Mouse (Mus musculus) neural tube, embryonic 13.5 days (tissue): ENCODE data around the gene Hmcn1. TPM values are rescaled to one million over a fixed set of nuclear protein-coding genes. Genes with fewer than 3 reads are reported as not detected.

Experiments
- ATAC-seq: fragments of 200-750 bp; cut with Nextera tagmentation; 2 replicates; pipeline ENCODE4 v1.8.0; 2017; ENCODE audit warnings: low read depth, mild to moderate bottlenecking, moderate TSS enrichment, moderate library complexity
- H3K27ac ChIP-seq: fragments of 300-500 bp; sonication (generic); replicated peaks from 2 replicates; pipeline ENCODE4 v1.5.1; 2015; ENCODE audit warnings: moderate library complexity, mild to moderate bottlenecking, inconsistent platforms
- H3K27me3 ChIP-seq: fragments of 300-500 bp; sonication (generic); 2 replicates; pipeline ENCODE4 v1.6.1; 2015; ENCODE audit warnings: mild to moderate bottlenecking, inconsistent platforms
- H3K36me3 ChIP-seq: fragments of 300-500 bp; sonication (generic); 2 replicates; pipeline ENCODE4 v1.6.1; 2015; ENCODE audit warnings: mild to moderate bottlenecking, inconsistent platforms
- H3K4me1 ChIP-seq: fragments of 300-500 bp; sonication (generic); replicated peaks from 2 replicates; pipeline ENCODE4 v1.6.1; 2015; ENCODE audit warnings: inconsistent platforms
- H3K4me2 ChIP-seq: fragments of 300-500 bp; sonication (generic); 2 replicates; pipeline ENCODE4 v1.6.1; 2015; ENCODE audit warnings: inconsistent platforms, mild to moderate bottlenecking, moderate library complexity
- H3K4me3 ChIP-seq: fragments of 300-500 bp; sonication (generic); 2 replicates; pipeline ENCODE4 v1.5.1; 2015; ENCODE audit warnings: mild to moderate bottlenecking, inconsistent platforms
- H3K9ac ChIP-seq: fragments of 300-500 bp; sonication (generic); 2 replicates; pipeline ENCODE4 v1.6.1; 2015; ENCODE audit warnings: moderate library complexity, mild to moderate bottlenecking, inconsistent platforms
- H3K9me3 ChIP-seq: fragments of 300-500 bp; sonication (generic); 2 replicates; pipeline ENCODE4 v1.6.1; 2016; ENCODE audit warnings: inconsistent platforms
- WGBS: fragments of 180-500 bp; shearing (Covaris S2); methylation state at CpG from one replicate; pipeline ENCODE4 v1.1.7; 2015; 5-methylcytosine and 5-hydroxymethylcytosine counted together
- polyA plus RNA-seq: library from polyadenylated mRNA; unstranded; fragments of >200 nt; fragmentation: Nextera tagmentation; extraction: Ambion mirVana; gene quantifications from 2 replicates; pipeline ENCODE4 v1.2.1, GENCODE M21; 2015

The Hmcn1 gene
- polyA plus RNA-seq, 1 experiment from 2014 or later = 2.5 TPM

DNA sequence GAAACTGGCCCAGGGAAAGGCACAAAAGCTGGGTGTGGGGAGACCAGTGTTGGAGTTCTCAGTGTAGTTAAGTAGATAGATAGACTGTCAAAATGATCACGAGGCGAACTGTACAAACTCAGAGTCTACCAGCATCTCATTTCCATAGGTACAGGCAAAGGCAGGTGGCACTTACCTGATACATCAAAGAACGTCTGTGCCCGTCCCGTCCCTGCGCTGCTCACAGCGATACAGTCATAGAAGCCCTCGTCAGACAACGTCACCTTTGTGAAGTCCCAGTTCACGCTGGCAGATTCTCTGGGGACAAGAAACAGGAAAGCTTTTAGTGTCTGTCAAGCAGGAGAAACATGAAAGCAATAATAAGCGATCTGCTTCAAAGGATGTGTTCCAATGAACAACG is 190.6 kb downstream of the Hmcn1 start:
- 86% methylated on average over 12 of the region's 12 CpGs for WGBS
- Histone ChIP-seq H3K4me2 (no peak overlapping the region), H3K4me1 (no peaks in the 10 kb centered on the region), H3K36me3 (0 out of 2 replicates have a peak, but pooled peaks cover 4% of the 10 kb centered on the region), H3K4me3 (no peak overlapping the region), H3K27me3 (no peaks in the 10 kb centered on the region), H3K27ac (no peak overlapping the region), H3K9me3 (no peaks in the 10 kb centered on the region), H3K9ac (no peak overlapping the region)
- no peak for ATAC-seq

DNA sequence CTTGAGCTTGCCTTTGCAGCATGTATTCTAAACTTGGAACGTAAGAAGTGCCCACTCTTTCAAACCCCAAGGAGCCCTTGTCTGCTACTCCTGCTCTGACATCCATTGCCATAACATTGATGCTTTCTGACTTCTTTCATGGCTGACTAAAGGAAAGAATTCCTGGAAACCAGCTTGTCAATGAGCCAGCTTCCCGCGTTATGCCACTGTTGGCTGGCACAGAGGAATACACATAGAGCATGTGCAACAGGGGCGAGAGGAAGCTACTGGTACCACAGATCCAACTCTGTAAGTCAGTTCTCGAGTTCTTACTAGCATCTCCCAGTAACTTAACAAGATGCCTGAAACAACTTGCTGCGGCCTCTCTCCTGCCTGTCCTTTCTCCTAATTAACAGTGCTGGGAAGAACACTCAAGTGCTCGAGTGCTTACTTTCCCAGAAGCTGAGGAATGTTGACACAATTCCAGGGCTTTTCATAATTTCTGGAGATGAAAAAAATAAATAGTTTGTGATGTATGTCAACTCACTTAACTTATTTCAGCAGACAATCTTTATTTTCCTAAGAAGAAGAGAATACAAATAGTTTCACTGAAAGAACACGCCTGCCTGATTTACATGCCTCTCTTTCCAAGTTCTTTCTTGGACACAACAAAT is 192.5 kb downstream of the Hmcn1 start:
- ATAC-seq = no peak
- no peak overlapping the region for H3K4me2 ChIP-seq
- no peaks in the 10 kb centered on the region for H3K27me3 ChIP-seq
- no peak overlapping the region for H3K27ac ChIP-seq
- H3K36me3 ChIP-seq = 0 out of 2 replicates have a peak, but pooled peaks cover 4% of the 10 kb centered on the region
- no peaks in the 10 kb centered on the region for H3K4me1 ChIP-seq
- no peaks in the 10 kb centered on the region for H3K9me3 ChIP-seq
- no peak overlapping the region for H3K9ac ChIP-seq
- H3K4me3 ChIP-seq = no peak overlapping the region
- 87% methylated on average over 8 of the region's 8 CpGs for WGBS

GRCm38 (mm10) chr1:150798651-150799050 is 194.6 kb downstream of the Hmcn1 start:
- no peaks in the 10 kb centered on the region for H3K4me1 ChIP-seq
- H3K9ac ChIP-seq = no peak overlapping the region
- WGBS = 91% methylated on average over 5 of the region's 5 CpGs
- no peaks in the 10 kb centered on the region for H3K27me3 ChIP-seq
- no peak overlapping the region for H3K4me2 ChIP-seq
- ATAC-seq = no peak
- H3K9me3 ChIP-seq = no peaks in the 10 kb centered on the region
- H3K36me3 ChIP-seq = 0 out of 2 replicates have a peak, but pooled peaks cover 4% of the 10 kb centered on the region
- no peak overlapping the region for H3K4me3 ChIP-seq
- no peak overlapping the region for H3K27ac ChIP-seq

- Histone ChIP-seq H3K9me3 (no peaks in the 10 kb centered on the region), H3K4me3 (no peak overlapping the region), H3K4me2 (no peak overlapping the region), H3K36me3 (no peaks in the 10 kb centered on the region), H3K4me1 (no peaks in the 10 kb centered on the region), H3K9ac (no peak overlapping the region), H3K27ac (no peak overlapping the region), H3K27me3 (no peaks in the 10 kb centered on the region)
- WGBS = 68% methylated on average over 6 of the region's 6 CpGs
- no peak for ATAC-seq
These were observed 206.5 kb downstream of the Hmcn1 start for GRCm38 (mm10) chr1:150786746-150787145.

DNA sequence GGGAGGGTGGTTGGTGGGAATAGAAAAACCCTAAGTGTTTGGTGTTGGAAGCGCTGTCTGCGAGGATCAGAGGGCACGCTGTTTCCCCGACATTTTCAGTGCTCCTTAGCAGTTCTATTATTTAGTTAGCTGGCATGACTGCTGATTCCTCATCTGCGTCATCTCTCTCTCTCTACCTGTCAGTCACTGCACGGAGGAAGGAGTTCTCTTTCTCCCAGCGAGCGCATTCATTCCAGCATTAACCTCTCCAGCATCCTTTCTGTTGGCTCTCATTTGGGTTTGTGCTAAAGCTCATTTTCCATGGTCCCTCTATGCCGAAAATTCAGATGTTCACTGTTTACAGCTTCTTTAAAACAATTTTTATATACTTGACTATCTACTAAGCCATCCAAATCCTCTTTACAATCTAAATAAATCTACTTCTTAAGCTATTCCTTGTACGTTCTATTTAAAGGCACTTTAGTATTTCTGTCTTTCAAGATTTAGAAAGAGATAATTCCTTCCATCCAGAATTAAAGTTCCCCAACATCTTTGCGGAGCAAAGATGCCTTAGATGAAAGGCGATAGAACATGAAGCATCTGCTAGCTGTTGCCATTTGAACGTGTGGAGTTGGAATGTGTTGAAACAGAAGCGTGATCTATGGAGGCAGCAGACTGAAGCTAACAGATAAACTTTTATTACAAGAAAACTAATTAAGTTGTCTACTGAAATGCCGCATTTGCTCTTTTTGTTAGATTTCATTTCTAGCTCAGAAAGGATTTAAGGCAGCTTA is 210.0 kb downstream of the Hmcn1 start:
- Histone ChIP-seq H3K4me1 (no peaks in the 10 kb centered on the region), H3K36me3 (no peaks in the 10 kb centered on the region), H3K9me3 (no peaks in the 10 kb centered on the region), H3K27me3 (no peaks in the 10 kb centered on the region), H3K9ac (no peak overlapping the region), H3K27ac (no peak overlapping the region), H3K4me2 (no peak overlapping the region), H3K4me3 (no peak overlapping the region)
- no peak for ATAC-seq
- 89% methylated on average over 15 of the region's 15 CpGs for WGBS

- 52% methylated on average over 2 of the region's 2 CpGs for WGBS
- Histone ChIP-seq H3K4me2 (no peak overlapping the region), H3K9ac (no peak overlapping the region), H3K27me3 (no peaks in the 10 kb centered on the region), H3K9me3 (no peaks in the 10 kb centered on the region), H3K4me1 (no peaks in the 10 kb centered on the region), H3K27ac (no peak overlapping the region), H3K4me3 (no peak overlapping the region), H3K36me3 (no peaks in the 10 kb centered on the region)
- no peak for ATAC-seq
These were observed 213.3 kb downstream of the Hmcn1 start for GRCm38 (mm10) chr1:150779902-150780301.

- Histone ChIP-seq H3K4me3 (no peak overlapping the region), H3K9me3 (no peaks in the 10 kb centered on the region), H3K4me1 (no peaks in the 10 kb centered on the region), H3K9ac (no peak overlapping the region), H3K27me3 (no peaks in the 10 kb centered on the region), H3K27ac (no peak overlapping the region), H3K4me2 (no peak overlapping the region), H3K36me3 (no peaks in the 10 kb centered on the region)
- no peak for ATAC-seq
These were observed 216.5 kb downstream of the Hmcn1 start for GRCm38 (mm10) chr1:150776741-150777140.

DNA sequence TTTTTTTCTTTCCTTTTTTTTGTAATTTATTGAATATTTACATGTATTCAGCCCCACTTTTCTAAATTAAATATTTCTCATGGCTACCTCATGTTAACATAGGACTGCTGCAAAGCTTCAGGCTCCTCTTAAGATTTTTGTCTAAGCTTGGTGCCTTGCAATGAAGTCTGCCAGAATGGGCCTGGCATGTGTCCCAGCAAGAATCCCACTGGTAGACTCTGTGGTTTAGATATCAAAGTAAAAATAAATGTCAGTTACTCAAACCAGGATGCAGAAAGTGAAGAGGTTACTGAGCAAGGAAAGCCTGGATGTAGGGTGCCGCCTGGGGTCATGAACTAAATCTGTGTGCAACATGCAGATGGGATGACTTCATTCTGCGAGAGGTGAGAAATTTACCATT is 217.5 kb downstream of the Hmcn1 start:
- Histone ChIP-seq H3K9ac (no peak overlapping the region), H3K36me3 (no peaks in the 10 kb centered on the region), H3K4me1 (no peaks in the 10 kb centered on the region), H3K4me2 (no peak overlapping the region), H3K27me3 (no peaks in the 10 kb centered on the region), H3K9me3 (no peaks in the 10 kb centered on the region), H3K27ac (no peak overlapping the region), H3K4me3 (no peak overlapping the region)
- 80% methylated on average over 2 of the region's 2 CpGs for WGBS
- ATAC-seq = no peak

- no peaks in the 10 kb centered on the region for H3K4me1 ChIP-seq
- no peaks in the 10 kb centered on the region for H3K36me3 ChIP-seq
- H3K27ac ChIP-seq = no peak overlapping the region
- H3K4me3 ChIP-seq = no peak overlapping the region
- ATAC-seq = no peak
- 88% methylated on average over 3 of the region's 3 CpGs for WGBS
- H3K9me3 ChIP-seq = no peaks in the 10 kb centered on the region
- H3K4me2 ChIP-seq = no peak overlapping the region
- no peak overlapping the region for H3K9ac ChIP-seq
- H3K27me3 ChIP-seq = no peaks in the 10 kb centered on the region
These were observed 220.3 kb downstream of the Hmcn1 start for GRCm38 (mm10) chr1:150772958-150773357.

GRCm38 (mm10) chr1:150770948-150771521 is 222.2 kb downstream of the Hmcn1 start:
- Histone ChIP-seq H3K4me3 (no peak overlapping the region), H3K9ac (no peak overlapping the region), H3K9me3 (no peaks in the 10 kb centered on the region), H3K27me3 (no peaks in the 10 kb centered on the region), H3K36me3 (no peaks in the 10 kb centered on the region), H3K4me2 (no peak overlapping the region), H3K4me1 (no peaks in the 10 kb centered on the region), H3K27ac (no peak overlapping the region)
- 31% methylated on average over 7 of the region's 7 CpGs for WGBS
- no peak for ATAC-seq

DNA sequence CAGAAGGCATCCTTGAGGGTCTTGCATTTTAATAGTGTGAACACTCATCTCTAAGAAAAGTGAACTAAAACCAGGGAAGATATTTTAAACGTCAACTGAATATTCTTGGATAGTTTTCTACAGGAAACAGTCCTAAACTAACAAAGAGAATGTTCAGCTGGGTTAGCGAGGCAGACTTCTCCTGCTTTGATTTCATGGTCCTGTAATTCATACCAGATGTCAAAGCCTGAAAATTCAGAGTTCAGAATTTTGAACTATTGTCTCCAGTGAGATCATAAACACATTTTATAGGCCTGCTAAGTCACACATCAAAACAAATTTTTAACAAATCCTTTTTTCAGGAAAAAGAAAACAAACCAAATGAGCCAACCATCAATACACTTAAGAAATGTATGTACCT is 223.4 kb downstream of the Hmcn1 start:
- Histone ChIP-seq H3K27ac (no peak overlapping the region), H3K4me3 (no peak overlapping the region), H3K27me3 (no peaks in the 10 kb centered on the region), H3K4me2 (no peak overlapping the region), H3K4me1 (no peaks in the 10 kb centered on the region), H3K9ac (no peak overlapping the region), H3K36me3 (no peaks in the 10 kb centered on the region), H3K9me3 (no peaks in the 10 kb centered on the region)
- ATAC-seq = no peak
- 78% methylated on average over 2 of the region's 2 CpGs for WGBS

DNA sequence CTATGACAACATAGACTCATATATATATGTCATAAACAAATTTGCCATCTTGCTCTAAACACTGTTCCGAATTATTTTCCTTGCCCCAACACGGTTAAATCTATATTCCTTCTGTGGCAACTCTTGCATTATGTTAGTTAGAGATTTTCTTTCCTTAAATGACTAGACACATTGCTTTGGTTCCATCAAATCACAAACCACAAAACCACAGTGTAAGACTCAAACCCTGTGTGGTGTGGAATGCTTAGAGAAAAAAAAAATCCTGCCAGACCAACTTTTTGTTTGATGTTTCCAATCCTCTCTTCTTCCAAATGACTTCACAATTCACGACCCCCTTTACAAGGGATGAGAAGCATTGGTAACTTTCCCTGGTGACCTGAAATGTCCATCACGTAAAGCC is 231.6 kb downstream of the Hmcn1 start:
- Histone ChIP-seq H3K4me3 (no peak overlapping the region), H3K27me3 (no peaks in the 10 kb centered on the region), H3K9ac (no peak overlapping the region), H3K36me3 (no peaks in the 10 kb centered on the region), H3K9me3 (no peaks in the 10 kb centered on the region), H3K27ac (no peak overlapping the region), H3K4me1 (no peaks in the 10 kb centered on the region), H3K4me2 (no peak overlapping the region)
- no peak for ATAC-seq
- WGBS = 90% methylated on average over 4 of the region's 4 CpGs
